Mouse (Mus musculus): ENCODE measurements around the gene Tdo2.

The Tdo2 gene

DNA sequence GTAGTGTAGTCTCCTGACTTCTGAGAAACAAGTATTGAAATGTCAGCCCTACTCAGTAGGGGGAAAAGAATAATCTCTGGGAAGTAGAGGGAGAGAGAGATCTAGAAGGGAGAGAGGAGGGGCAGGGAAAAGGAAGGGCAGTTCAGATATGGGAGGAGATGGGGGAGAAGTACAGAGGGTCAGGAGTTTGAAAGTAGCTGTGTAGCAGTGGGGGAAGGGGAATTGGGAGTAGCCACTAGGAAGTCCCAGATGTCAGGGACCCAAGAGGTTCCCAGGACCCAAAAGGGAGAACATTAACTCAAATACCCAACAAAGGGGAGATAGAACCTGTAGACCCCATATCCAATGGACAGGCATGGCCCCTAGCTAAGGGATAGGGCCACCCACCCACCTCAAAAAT, at the start of gene Tdo2:
TSS of gene Tdo2 (minus strand) at position 101 of the 400 bp plus-strand sequence.
- no peak for DNase-seq

DNA sequence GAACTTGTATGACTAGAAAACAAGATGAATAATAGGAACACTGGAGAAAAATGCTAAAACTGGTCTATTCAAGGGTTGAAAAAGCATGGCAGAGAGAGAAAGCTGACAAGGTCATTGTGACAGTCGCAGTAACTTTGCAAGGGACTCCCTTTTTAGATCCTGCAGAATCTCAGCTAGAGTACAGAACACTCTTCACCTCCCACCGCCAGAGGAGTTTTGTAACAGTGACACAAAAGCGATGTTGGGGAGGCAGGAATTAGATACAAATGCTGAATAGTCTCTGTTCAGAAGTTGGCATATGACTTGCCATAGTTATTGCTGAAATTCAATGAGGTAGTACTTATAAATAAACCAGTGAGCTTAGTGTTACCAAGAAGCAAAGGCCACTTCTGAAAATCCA, 47.1 kb upstream of the Tdo2 start:
- DNase-seq: no peak

GRCm38 (mm10) chr3:82022421-82022920, 46.5 kb upstream of the Tdo2 start:
- no peak for DNase-seq

- no peak for DNase-seq
These were observed 38.2 kb upstream of the Tdo2 start for GRCm38 (mm10) chr3:82014148-82014703.

GRCm38 (mm10) chr3:82007002-82007401, 31.0 kb upstream of the Tdo2 start:
- no peak for DNase-seq

GRCm38 (mm10) chr3:81995988-81996387, 20.0 kb upstream of the Tdo2 start:
- no peak for DNase-seq

DNA sequence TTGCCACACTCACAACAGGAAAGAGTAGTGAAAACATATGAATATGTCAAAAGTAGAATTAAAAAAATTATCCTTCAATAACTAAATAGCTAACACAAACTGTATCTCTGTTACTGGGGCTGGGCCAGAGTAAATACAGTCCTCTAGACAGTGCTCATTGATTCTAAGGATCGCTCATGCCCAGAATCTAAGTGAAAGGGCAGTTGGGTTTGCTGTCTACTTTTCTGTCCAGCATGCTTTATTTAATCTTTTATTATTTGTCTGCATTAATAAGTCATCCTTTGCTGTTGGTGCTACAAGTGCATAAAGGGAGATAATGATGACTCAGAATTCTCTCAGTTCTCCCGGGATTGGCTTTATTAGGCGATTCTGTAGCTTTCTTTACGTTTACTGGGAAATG, 19.4 kb upstream of the Tdo2 start:
- no peak for DNase-seq

DNA sequence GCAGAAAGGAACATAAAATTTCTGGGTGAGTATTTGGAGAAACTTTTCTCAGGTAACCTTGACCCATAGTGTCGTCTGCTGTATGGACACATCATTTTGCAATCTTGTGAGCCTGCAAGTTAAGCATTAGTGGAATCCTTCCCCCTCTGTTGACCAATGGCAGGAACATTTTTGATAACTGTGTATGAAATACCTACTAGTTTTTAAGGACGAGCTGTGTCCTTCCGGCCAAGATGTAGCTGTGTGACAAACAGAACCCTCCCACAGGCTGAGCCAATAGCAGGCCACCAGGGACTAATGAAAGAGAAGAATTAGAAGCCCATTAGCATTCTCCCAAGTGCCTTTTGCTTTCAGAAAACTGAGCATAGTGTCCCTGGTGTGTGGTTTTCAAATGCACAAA, 14.5 kb upstream of the Tdo2 start:
- DNase-seq: no peak

DNA sequence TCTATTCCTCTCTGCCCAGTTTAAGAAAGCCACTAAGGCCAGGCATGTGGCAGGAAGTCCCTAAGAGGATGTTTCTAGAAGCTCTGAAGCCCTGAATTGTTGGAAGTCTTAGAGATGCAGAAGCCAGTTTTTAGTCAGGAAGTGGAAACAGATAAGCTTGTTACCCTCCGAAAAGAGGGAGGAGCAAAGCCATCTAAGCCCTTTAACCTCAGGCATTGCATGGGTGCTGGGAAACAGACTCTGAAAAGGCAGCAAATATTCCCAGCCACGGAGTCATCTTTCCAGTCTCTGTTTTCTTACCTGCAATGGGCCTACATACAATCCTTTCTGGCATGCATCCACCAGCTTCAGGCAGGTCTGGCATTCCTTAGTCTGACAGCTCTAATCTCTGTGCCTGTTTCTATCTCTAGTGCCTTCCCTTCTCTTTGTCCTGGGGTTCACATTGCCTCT, 13.7 kb upstream of the Tdo2 start:
- no peak for DNase-seq

DNA sequence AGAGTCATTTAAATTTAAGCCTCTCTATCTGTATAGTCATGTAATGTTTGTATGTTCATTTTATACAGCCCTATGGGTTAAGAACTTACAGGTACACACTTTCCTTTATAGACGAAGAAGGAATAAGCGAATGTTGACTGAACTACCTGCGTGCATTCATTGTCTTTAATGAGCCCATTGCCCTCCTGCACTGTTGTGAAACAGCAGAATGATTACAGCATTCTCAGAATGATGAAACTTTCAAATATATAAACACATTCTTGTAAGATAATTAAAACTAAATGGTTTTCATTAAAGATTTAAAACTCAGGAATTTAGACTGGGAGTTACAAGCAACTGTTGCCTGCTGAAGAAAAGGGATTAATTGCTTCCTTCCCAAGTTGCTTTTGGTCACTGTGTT, 11.6 kb upstream of the Tdo2 start:
- no peak for DNase-seq

- DNase-seq: no peak
These were observed 10.1 kb upstream of the Tdo2 start for GRCm38 (mm10) chr3:81986103-81986502.

- no peak for DNase-seq
These were observed 9.1 kb upstream of the Tdo2 start for GRCm38 (mm10) chr3:81985100-81985499.

- no peak for DNase-seq
These were observed 7.3 kb upstream of the Tdo2 start for GRCm38 (mm10) chr3:81983120-81983895.

DNA sequence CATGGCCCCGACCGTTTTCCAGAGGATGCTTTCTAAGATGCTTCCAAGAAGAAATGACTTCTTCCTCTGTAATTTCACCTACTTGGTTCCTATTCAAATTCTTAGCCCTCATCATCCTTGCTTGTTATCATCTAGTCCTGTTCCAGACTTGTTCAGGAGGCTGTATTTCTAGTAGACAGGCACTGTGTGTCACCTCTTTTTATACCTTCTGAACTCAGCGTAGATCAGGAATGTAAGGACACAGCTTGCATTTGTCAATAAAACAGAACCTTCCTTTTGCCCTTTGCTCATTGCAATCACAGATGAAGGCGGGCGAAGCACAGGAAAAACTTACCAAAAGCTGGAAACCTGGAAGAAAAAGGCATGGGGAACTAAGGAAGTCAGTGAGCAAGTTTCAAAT, 6.0 kb upstream of the Tdo2 start, which contains the start of gene Asic5:
TSS of gene Asic5 (plus strand) at position 301 of the 400 bp plus-strand sequence.
- no peak for DNase-seq

GRCm38 (mm10) chr3:81981576-81981975, 5.6 kb upstream of the Tdo2 start:
- DNase-seq: no peak

DNA sequence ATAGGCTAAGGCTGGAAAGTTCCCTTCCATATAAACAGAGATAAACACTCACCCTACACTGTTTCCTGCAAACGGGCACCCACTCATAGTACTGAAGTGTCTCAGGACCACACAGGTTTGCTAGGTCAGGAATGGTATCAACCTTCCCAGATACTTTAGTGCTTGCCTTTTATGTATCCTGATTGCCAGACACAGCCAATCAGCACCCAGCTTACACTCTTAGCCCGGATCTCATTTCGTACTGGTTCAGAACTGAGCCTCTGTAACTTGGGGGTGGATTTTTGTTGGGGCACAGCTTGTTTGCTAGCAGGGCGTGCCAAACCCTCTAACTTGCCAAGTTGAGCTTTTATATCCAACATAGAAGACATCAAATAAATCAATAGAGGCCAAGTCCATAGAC, 395 bp downstream of the Tdo2 start:
- DNase-seq: no peak

DNA sequence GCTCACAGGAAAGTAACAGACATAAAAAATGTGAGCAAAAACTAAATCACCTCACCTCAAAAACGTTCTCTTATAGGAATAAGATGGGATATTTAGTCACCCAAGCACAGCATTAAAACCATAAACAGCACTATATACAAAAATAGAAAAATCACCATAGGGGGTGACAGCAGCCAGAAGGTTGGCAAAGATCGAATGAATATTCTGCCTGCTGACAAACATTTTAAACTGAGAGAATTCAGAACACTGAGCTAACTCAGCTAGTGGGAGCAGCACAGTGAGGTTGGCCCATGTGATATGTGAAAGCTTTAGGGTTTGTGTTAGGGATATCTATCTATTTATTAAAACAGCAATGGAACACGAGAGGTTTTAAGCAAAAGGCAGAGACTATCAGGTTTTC, 11.4 kb downstream of the Tdo2 start:
- no peak for DNase-seq

- no peak for DNase-seq
These were observed 12.2 kb downstream of the Tdo2 start for GRCm38 (mm10) chr3:81963768-81964167.

GRCm38 (mm10) chr3:81961336-81961735, 14.7 kb downstream of the Tdo2 start:
- no peak for DNase-seq

- no peak for DNase-seq
These were observed 18.5 kb downstream of the Tdo2 start for GRCm38 (mm10) chr3:81957484-81957883.

DNA sequence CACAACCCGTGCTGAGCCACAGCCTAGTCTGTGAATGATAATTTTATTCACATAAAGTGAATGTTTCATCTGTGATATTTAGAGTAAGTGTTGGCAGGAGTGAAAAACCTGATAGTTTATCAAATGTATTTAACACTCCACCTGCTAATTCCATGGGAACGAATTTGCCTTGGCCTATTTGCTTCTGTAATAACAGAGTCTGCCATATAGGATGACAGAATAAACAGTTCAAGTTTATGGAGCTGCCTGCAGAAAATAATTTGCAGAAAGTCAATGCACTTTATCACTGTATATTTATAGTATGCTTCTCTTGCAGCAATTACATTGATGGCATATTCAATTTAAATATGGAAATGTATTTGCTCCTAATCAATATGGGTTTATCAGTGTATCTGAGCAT, 24.2 kb downstream of the Tdo2 start:
- DNase-seq: no peak

- no peak for DNase-seq
These were observed 27.0 kb downstream of the Tdo2 start for GRCm38 (mm10) chr3:81949048-81949447.

GRCm38 (mm10) chr3:81944851-81945393, 31.1 kb downstream of the Tdo2 start:
- DNase-seq: no peak

GRCm38 (mm10) chr3:81943097-81943496, 32.9 kb downstream of the Tdo2 start:
- no peak for DNase-seq

Data from liver (tissue).